Mouse (Mus musculus) thymus, adult 2 months (tissue): ENCODE measurements around the gene Aloxe3. TPM values are rescaled to one million over a fixed set of nuclear protein-coding genes. Genes with fewer than 3 reads are reported as not detected.

Source experiments
- DNase-seq: peaks from one replicate; pipeline ENCODE4 v3.0.0; 2021
- H3K27ac ChIP-seq: fragments of 200-500 bp; 2 replicates; pipeline ENCODE4 v1.5.1; 2012; ENCODE audit warnings: low read length, control low read depth; ENCODE audit not compliant: control insufficient read depth, insufficient read depth
- H3K27me3 ChIP-seq: fragments of 200-500 bp; 2 replicates; pipeline ENCODE4 v1.6.1; 2012; ENCODE audit warnings: mild to moderate bottlenecking, low read length, moderate library complexity, mixed read lengths; ENCODE audit not compliant: control insufficient read depth, insufficient read depth
- H3K36me3 ChIP-seq: fragments of 200-500 bp; 2 replicates; pipeline ENCODE4 v1.6.1; 2012; ENCODE audit warnings: mild to moderate bottlenecking, low read length, moderate library complexity; ENCODE audit not compliant: control insufficient read depth, insufficient read depth
- H3K4me1 ChIP-seq: fragments of 200-500 bp; replicated peaks from 2 replicates; pipeline ENCODE4 v1.6.1; 2012; ENCODE audit warnings: low read length; ENCODE audit not compliant: control insufficient read depth, insufficient read depth
- H3K4me3 ChIP-seq: fragments of 200-500 bp; 2 replicates; pipeline ENCODE4 v1.5.1; 2012; ENCODE audit warnings: mild to moderate bottlenecking, low read length, control low read depth, moderate library complexity; ENCODE audit not compliant: control insufficient read depth, insufficient read depth
- CTCF ChIP-seq: fragments of 200-500 bp; IDR thresholded peaks from 2 replicates; pipeline ENCODE4 v1.5.1; 2012; ENCODE audit warnings: mild to moderate bottlenecking, control low read depth, low read length, moderate library complexity, borderline replicate concordance; ENCODE audit not compliant: control insufficient read depth, poor library complexity, insufficient read depth; ENCODE audit errors: extremely low read depth
- POLR2A ChIP-seq: fragments of 200-500 bp; IDR thresholded peaks from 2 replicates; pipeline ENCODE4 v1.6.1; 2012; ENCODE audit warnings: mild to moderate bottlenecking, low read length, control low read depth, moderate library complexity; ENCODE audit not compliant: control insufficient read depth, poor library complexity, insufficient read depth; ENCODE audit errors: extremely low read depth
- WGBS: fragments of 180-500 bp; shearing (Covaris S2); methylation state at CpG from one replicate; pipeline ENCODE4 v1.1.7; 2018; 5-methylcytosine and 5-hydroxymethylcytosine counted together
- polyA plus RNA-seq: library from polyadenylated mRNA; depleted of rRNA; stranded (reverse); fragments of >200 nt; gene quantifications from 2 replicates; pipeline ENCODE4 v1.2.3, GENCODE M21; 2012; rRNA removed

Aloxe3 gene
- polyA plus RNA-seq, 1 experiment: 2.0 TPM

GRCm38 (mm10) chr11:69192840-69193239 is 67.1 kb downstream of the Aloxe3 start:
- peak; percentile 21 for DNase-seq
- no peak overlapping the region for H3K4me3 ChIP-seq
- H3K4me1 ChIP-seq: peaks cover 12% of the 10 kb centered on the region
- H3K36me3 ChIP-seq: no peaks in the 10 kb centered on the region
- 2% methylated on average over 1 of the region's 1 CpGs for WGBS
- H3K27ac ChIP-seq: no peak overlapping the region
- 0 out of 2 replicates have a peak, but pooled peaks cover 2% of the 10 kb centered on the region for H3K27me3 ChIP-seq
- TF ChIP-seq CTCF: no peak
- TF ChIP-seq POLR2A: no peak

DNA sequence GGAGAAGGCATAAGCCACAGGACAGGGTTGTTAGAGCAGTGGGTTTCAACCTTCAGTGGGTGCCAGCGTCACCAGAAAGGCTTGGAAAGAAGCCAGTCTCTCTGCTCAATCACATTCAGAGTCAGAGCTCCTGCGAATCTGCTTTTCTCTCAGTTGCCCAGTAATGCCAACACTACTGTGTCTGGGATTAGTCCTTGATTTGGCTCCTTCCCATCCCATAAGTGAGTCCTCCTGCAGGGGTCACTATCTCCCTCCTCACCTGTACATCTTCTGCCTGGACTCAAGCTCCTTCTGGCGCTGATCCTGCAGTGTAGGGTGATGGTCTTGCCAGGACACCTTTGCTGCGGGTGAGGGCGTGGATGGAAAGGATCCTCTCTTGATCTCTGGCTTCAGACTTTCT is 71.1 kb downstream of the Aloxe3 start:
- DNase-seq: no peak
- H3K36me3 ChIP-seq: no peaks in the 10 kb centered on the region
- H3K27ac ChIP-seq: no peak overlapping the region
- no peak overlapping the region for H3K4me3 ChIP-seq
- peaks cover 12% of the 10 kb centered on the region for H3K4me1 ChIP-seq
- TF ChIP-seq POLR2A (no peak), CTCF (no peak)
- H3K27me3 ChIP-seq: 0 out of 2 replicates have a peak, but pooled peaks cover 2% of the 10 kb centered on the region
- WGBS: 7% methylated on average over 5 of the region's 5 CpGs

DNA sequence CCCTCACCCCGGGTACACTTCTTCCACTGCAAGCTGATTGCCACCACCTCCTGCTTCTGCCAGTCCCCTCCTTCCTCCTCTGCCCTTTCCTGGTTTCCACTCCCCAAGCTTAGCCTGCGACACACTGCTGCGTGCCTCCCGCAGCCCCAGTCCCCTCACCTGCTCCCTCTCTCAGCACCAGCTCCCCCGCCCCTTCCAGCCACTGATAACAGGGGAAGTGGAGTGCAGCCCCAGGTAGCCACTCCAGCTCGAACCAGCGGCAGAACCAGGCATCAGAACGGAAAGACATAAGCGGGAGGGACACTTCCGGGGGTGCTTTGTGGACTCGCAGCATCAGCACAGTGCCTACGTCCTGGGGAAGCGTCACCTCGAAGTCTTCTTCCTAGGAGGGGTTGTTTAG is 71.5 kb downstream of the Aloxe3 start:
- Histone ChIP-seq H3K36me3 (no peaks in the 10 kb centered on the region), H3K4me3 (peak overlapping the region; percentile 26), H3K27me3 (0 out of 2 replicates have a peak, but pooled peaks cover 2% of the 10 kb centered on the region), H3K4me1 (peaks cover 12% of the 10 kb centered on the region), H3K27ac (no peak overlapping the region)
- TF ChIP-seq POLR2A (no peak), CTCF (no peak)
- DNase-seq: peak; percentile 18
- under 1% methylated on average over 14 of the region's 14 CpGs for WGBS

GRCm38 (mm10) chr11:69197743-69198142 is 72.0 kb downstream of the Aloxe3 start, which contains the start of gene Alox8:
Gene Alox8, minus strand, starts transcription at chr11:69197843.
- no peak for TF ChIP-seq POLR2A
- no peak for TF ChIP-seq CTCF
- no peaks in the 10 kb centered on the region for H3K36me3 ChIP-seq
- DNase-seq: no peak
- H3K4me3 ChIP-seq: peak within 1 kb of the TSS; percentile 26
- H3K27ac ChIP-seq: no peak within 1 kb of the TSS
- peaks cover 12% of the 10 kb centered on the region for H3K4me1 ChIP-seq
- H3K27me3 ChIP-seq: 0 out of 2 replicates have a peak, but pooled peaks cover 2% of the 10 kb centered on the region
- WGBS: 31% methylated on average over 6 of the region's 6 CpGs

Other genes starting within 250 kb of the Aloxe3 start
- gene Rnf222, start 237.3 kb upstream of the Aloxe3 start, polyA plus RNA-seq: 0.04 TPM in 1 of 2 replicates, not detected in the other
- gene Rpl26, start 224.3 kb upstream of the Aloxe3 start, polyA plus RNA-seq: 869 and 1,133 TPM in 2 replicates
- 0.24 TPM in 1 of 2 replicates, not detected in the other for gene Odf4, start 198.8 kb upstream of the Aloxe3 start, polyA plus RNA-seq
- gene Arhgef15, start 168.4 kb upstream of the Aloxe3 start, polyA plus RNA-seq: 8.5 and 14.9 TPM in 2 replicates
- gene Slc25a35, start 157.8 kb upstream of the Aloxe3 start, polyA plus RNA-seq: 27.1 and 27.6 TPM in 2 replicates
- gene Rangrf, start 150.7 kb upstream of the Aloxe3 start, polyA plus RNA-seq: 22.0 and 28.0 TPM in 2 replicates
- gene Pfas, start 117.4 kb upstream of the Aloxe3 start, polyA plus RNA-seq: 28.5 and 43.0 TPM in 2 replicates
- gene Ctc1, start 110.0 kb upstream of the Aloxe3 start, polyA plus RNA-seq: 57.8 and 64.4 TPM in 2 replicates
- 192 and 276 TPM in 2 replicates for gene Aurkb, start 80.2 kb upstream of the Aloxe3 start, polyA plus RNA-seq
- 18.0 TPM in 2 replicates for gene Borcs6, start 66.2 kb upstream of the Aloxe3 start, polyA plus RNA-seq
- gene Tmem107, start 55.1 kb upstream of the Aloxe3 start, polyA plus RNA-seq: 31.1 and 33.0 TPM in 2 replicates
- gene Vamp2, start 37.4 kb upstream of the Aloxe3 start, polyA plus RNA-seq: 159 and 175 TPM in 2 replicates
- gene Per1, start 30.7 kb upstream of the Aloxe3 start, polyA plus RNA-seq: 28.0 and 29.6 TPM in 2 replicates
- gene Hes7, start 5.5 kb upstream of the Aloxe3 start, polyA plus RNA-seq: 0.69 and 1.1 TPM in 2 replicates
- 0.65 and 1.3 TPM in 2 replicates for gene 9130213A22Rik, start 3.3 kb upstream of the Aloxe3 start, polyA plus RNA-seq
- 1.00 and 1.1 TPM in 2 replicates for gene Alox12b, start 31.1 kb downstream of the Aloxe3 start, polyA plus RNA-seq
- 0.43 and 0.57 TPM in 2 replicates for gene Alox8, start 71.9 kb downstream of the Aloxe3 start, polyA plus RNA-seq
- 0.26 and 0.40 TPM in 2 replicates for gene Gucy2e, start 111.1 kb downstream of the Aloxe3 start, polyA plus RNA-seq
- 41.5 and 43.8 TPM in 2 replicates for gene Cntrob, start 197.9 kb downstream of the Aloxe3 start, polyA plus RNA-seq
- gene Trappc1, start 198.1 kb downstream of the Aloxe3 start, polyA plus RNA-seq: 50.6 and 62.5 TPM in 2 replicates
- 2.9 and 3.5 TPM in 2 replicates for gene Kcnab3, start 200.4 kb downstream of the Aloxe3 start, polyA plus RNA-seq
- gene Rnf227, start 214.6 kb downstream of the Aloxe3 start, polyA plus RNA-seq: 3.3 and 4.1 TPM in 2 replicates
- 278 and 280 TPM in 2 replicates for gene Chd3, start 243.5 kb downstream of the Aloxe3 start, polyA plus RNA-seq